Mouse (Mus musculus) liver, embryonic 14.5 days (tissue): ENCODE measurements at regions not wholly inside any gene's neighbourhood (a gene's known extent, or its start where the extent isn't known, plus 50 kb on each side); places are given as distances from the start of the nearest gene placed in this dataset.

Experiments used
- CTCF ChIP-seq: IDR thresholded peaks from 2 replicates; pipeline ENCODE4 v1.5.1; 2016; ENCODE audit warnings: antibody characterized with exemption, low read depth, control low read depth
- EP300 ChIP-seq: IDR thresholded peaks from 2 replicates; pipeline ENCODE4 v1.6.1; 2016; ENCODE audit warnings: antibody characterized with exemption, low read depth

GRCm38 (mm10) chr5:29870537-29870936 lies 134.8 kb upstream of the Gm5129 start:
- TF ChIP-seq EP300 (no peak), CTCF (no peak)
